Mouse (Mus musculus) testis, postnatal 14 days (tissue): Measurements from ENCODE around the gene Usp4.
"Not testable (repeated sequence)": the region's sequence is repeated elsewhere in the genome, so short reads cannot be mapped to it uniquely, and the experiment has no call there.

Experiments used
- DNase-seq: peaks from one replicate; pipeline ENCODE4 v3.0.0; 2021; ENCODE audit warnings: low spot score

The Usp4 gene

GRCm38 (mm10) chr9:108347540-108348289, at the start of gene Usp4:
Usp4 (plus strand) TSS chr9:108347853.
- DNase-seq = peak; percentile 85

DNA sequence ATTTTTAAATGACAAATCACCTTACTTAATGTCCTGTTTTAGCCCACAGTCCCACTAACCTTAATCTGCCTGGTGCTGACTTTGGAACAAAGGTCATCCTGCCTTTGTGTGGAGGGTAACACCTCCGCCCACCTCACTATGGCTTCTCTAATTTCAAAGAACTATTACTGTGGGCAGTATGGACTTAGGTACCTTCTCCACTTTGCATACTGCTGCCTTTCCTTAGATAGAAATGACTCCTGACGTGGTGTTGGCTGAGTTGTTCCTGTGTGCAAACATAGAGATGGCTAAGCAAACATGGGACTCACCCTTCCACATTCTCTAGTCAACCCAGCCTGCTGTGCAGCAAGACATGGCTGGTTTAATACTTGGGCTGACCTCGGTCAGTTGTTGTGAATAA, 45.8 kb upstream of the Usp4 start:
- no peak for DNase-seq

- no peak for DNase-seq
Observed at GRCm38 (mm10) chr9:108304716-108305115, 42.9 kb upstream of the Usp4 start.

GRCm38 (mm10) chr9:108305170-108305569, 42.5 kb upstream of the Usp4 start:
- no peak for DNase-seq

- DNase-seq = peak; percentile 99
Observed at GRCm38 (mm10) chr9:108305629-108306520, 41.8 kb upstream of the Usp4 start, which contains the start of the genes Rhoa and Tcta. Rhoa (plus strand) TSS chr9:108306129. Tcta (minus strand) TSS chr9:108306160.

- no peak for DNase-seq
Observed at GRCm38 (mm10) chr9:108306571-108306980, 41.1 kb upstream of the Usp4 start.

DNA sequence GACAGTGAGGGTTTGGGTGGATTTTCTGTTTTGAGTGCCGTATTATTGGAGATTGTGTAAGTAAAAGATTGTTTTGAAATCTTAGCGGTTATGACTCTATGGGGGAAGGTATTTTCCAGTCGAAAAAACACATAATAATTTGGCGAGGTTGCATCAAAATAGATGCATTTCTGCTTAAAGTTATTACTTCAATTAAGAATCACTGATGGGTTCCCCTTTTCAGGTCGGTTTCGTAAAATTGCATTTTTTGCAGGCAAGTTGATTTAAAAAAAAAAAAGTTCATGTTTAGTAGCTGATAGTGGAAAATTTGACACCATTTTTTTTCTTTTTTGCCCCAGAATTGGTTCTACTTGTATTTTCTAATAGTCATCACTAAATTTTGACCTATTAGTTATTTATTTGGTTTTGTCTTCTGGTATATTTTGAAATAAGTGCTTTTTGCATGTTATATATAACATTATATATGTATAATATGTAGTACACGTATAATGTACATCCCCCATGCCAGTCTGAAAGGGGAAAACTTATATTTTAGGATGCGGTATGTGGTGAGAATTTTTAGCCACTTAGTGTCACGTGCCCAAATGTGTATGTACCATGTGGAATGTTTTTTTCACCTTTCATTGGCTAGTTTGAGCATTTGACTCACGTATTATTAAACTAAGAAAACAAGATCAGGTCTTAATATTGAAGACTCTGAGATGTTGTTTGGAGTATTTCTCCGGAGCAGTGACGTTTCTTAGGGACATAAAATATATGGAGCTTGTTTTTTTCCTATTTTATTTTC, 40.4 kb upstream of the Usp4 start:
- DNase-seq = no peak

GRCm38 (mm10) chr9:108308141-108308540, 39.5 kb upstream of the Usp4 start:
- DNase-seq = no peak

GRCm38 (mm10) chr9:108317572-108317971, 30.1 kb upstream of the Usp4 start:
- DNase-seq = no peak

GRCm38 (mm10) chr9:108318462-108318861, 29.2 kb upstream of the Usp4 start:
- DNase-seq = no peak

GRCm38 (mm10) chr9:108322054-108322453, 25.6 kb upstream of the Usp4 start:
- not testable (repeated sequence) for DNase-seq

- DNase-seq = no peak
Observed at GRCm38 (mm10) chr9:108324784-108325183, 22.9 kb upstream of the Usp4 start.

GRCm38 (mm10) chr9:108325811-108326210, 21.8 kb upstream of the Usp4 start:
- no peak for DNase-seq

- no peak for DNase-seq
Observed at GRCm38 (mm10) chr9:108337848-108338550, 9.7 kb upstream of the Usp4 start.

GRCm38 (mm10) chr9:108338551-108338885, 9.1 kb upstream of the Usp4 start:
- DNase-seq = no peak

- DNase-seq = peak; percentile 88
Observed at GRCm38 (mm10) chr9:108338886-108339781, 8.5 kb upstream of the Usp4 start, which contains the start of gene Gpx1. Gpx1 (plus strand) TSS chr9:108338903.

DNA sequence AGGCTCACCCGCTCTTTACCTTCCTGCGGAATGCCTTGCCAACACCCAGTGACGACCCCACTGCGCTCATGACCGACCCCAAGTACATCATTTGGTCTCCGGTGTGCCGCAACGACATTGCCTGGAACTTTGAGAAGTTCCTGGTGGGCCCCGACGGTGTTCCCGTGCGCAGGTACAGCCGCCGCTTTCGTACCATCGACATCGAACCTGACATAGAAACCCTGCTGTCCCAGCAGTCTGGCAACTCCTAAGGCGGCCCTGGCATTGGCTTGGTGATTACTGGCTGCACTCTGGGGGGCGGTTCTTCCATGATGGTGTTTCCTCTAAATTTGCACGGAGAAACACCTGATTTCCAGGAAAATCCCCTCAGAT, 7.8 kb upstream of the Usp4 start:
- no peak for DNase-seq

- DNase-seq = no peak
Observed at GRCm38 (mm10) chr9:108340258-108341138, 7.2 kb upstream of the Usp4 start.

- no peak for DNase-seq
Observed at GRCm38 (mm10) chr9:108341139-108341475, 6.5 kb upstream of the Usp4 start.

GRCm38 (mm10) chr9:108341801-108342200, 5.9 kb upstream of the Usp4 start:
- no peak for DNase-seq
